Mouse (Mus musculus) MN1 (cell line): ENCODE measurements around the gene Mrgprd.

Experiments
- DNase-seq: peaks from one replicate; pipeline ENCODE4 v3.0.0-alpha.2; 2016; ENCODE audit warnings: low spot score

Mrgprd gene

GRCm38 (mm10) chr7:145302488-145303285, 11.9 kb upstream of the Mrgprd start:
- peak; percentile 88 for DNase-seq

DNA sequence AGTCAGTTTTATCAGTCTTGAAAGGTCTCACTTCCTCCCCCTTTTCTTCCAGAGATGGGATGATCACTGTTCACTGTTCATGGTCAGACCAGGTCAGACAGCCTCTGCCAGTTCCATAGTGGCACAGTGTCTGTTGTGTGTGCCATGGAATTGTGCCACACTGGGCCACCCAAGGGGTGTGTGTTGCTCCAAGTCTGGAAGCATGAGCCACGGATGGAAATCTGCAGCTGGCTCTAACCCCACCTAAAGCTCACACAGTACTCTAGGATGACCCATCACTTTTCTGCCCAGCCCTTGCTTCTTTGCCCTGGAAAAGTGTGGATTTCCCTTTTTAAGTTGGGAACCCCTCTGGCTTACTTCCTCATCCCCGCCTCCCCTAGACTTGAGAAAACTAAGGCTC, 10.5 kb upstream of the Mrgprd start:
- DNase-seq, result no peak

DNA sequence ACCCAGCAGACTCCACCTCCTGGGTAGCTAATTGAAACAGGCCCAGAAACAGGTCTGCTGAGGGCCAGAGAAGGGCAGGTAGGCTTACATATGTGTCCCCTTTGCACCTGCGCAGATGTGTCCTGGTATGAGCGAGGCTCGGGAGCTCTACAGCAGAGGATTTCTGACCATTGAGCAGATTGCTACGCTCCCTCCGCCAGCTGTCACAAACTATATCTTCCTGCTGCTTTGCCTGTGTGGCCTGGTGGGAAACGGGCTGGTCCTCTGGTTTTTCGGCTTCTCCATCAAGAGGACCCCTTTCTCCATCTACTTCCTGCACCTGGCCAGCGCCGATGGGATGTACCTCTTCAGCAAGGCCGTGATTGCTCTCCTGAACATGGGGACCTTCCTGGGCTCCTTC, 7.0 kb upstream of the Mrgprd start:
- DNase-seq, result no peak

- peak; percentile 77 for DNase-seq
Observed at GRCm38 (mm10) chr7:145308061-145308675, 6.5 kb upstream of the Mrgprd start.

GRCm38 (mm10) chr7:145308866-145309265, 5.8 kb upstream of the Mrgprd start:
- DNase-seq, result peak; percentile 92

GRCm38 (mm10) chr7:145309877-145310276, 4.8 kb upstream of the Mrgprd start:
- DNase-seq, result peak; percentile 70

GRCm38 (mm10) chr7:145310526-145310925, 4.1 kb upstream of the Mrgprd start:
- DNase-seq, result no peak

DNA sequence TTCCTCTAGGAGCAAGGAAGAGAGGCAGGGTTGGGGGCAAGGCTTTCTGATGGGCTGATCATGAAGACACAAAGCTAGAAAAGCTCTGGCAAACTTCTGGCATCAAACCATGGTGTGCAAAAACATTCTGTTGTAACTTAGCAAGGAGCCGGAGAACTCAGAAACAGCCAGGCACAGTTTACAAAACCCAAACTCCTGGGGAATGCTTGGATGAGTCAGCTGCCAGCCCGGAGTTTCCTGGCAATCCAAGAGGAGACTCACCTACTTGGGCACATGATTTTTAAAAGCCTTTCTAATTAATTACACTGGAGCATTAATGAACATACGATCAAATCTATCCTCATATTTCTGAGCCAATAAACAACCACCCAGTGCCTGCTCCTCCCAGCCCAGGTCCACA, 2.5 kb upstream of the Mrgprd start:
- DNase-seq, result no peak

GRCm38 (mm10) chr7:145317522-145317921, 2.9 kb downstream of the Mrgprd start:
- no peak for DNase-seq

- DNase-seq, result no peak
Observed at GRCm38 (mm10) chr7:145319481-145319880, 4.8 kb downstream of the Mrgprd start.

- no peak for DNase-seq
Observed at GRCm38 (mm10) chr7:145323607-145324006, 9.0 kb downstream of the Mrgprd start.

DNA sequence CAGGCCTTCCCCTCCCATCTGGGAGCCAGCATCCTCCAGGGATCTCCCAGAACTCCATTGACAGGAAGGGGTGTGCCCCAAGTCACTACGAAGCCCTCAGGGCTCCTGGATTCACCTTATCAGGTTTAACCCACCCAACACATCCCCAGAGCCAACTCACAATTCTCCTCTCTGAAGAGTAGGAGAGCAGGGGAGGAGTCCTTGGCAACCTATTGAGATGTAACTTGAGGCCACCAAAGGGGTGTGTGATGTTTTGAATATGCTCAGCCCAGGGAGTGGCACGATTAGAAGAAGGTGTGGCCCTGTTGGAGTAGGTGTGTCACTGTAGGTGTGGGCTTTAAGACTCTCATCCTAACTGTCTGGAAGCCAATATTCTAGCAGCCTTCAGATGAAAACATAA, 11.1 kb downstream of the Mrgprd start:
- DNase-seq, result no peak

- DNase-seq, result no peak
Observed at GRCm38 (mm10) chr7:145329982-145330381, 15.3 kb downstream of the Mrgprd start.

DNA sequence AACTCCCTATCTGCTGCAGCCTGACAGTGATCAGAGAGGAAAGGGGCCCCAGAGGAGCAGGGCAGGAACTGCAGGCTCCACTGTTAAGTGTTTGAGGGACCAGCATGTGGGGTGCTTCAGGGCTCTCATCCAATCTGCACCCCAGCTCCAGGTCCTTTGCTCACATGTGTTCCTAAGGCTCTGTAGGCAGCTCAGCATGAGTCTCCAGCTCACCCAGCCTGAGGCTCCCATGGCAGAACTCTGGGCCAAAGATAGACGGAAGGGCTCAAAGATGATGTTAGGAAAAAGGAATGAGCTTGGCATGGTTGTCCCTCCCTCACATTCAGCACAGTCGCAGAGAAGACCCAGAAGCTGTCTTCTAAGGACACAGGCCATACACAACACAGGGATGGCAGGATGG, 16.0 kb downstream of the Mrgprd start:
- DNase-seq, result no peak

DNA sequence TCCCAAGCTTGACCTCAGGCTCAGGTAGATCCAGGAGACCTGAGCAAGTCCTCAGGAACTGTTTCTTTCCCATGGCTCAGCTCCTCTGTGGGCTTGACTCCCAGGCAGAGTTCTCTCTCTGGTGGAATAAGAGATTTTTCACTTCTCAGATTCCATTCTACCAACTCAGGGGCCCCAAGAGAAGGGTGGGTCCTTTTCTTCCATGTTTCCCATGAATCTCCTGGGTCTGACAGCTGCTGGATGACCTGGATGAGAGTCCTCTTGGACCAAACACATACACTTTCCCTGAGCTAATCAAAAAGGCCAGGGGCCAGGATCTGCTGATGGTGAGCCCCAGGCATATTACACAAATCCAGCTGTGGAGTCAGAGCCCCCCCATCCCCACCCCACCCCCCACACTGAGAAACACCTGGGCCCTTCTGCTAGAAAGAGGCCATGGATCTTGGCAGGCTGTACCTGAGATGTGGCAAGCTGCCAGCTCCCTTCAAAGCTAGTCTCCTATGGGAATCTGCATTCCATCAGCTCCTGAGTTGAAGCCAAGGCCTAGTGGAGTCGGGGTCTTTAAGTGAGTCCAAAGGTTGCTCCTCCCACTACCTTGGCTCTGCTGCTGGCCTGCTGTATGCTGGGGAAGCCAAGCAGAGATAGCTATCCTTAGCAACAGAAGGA, 17.9 kb downstream of the Mrgprd start:
- no peak for DNase-seq

DNA sequence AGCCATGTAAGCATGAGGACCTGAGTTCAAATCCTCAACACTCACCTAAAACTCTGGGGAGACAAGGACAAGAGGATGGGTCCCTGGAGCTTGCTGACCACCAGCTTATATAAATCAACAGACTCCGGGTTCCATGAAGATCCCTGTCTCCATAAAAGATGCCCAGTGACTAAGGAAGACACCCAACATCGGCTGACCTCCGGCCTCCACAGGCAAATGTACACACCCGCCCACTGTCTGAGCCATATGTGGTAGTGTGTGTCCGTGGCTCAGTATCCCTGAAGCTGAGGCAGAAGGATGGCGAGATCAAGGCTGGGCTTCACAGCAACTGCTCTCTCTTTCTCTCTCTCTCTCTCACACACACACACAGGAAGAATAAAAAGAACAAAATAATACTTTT, 19.3 kb downstream of the Mrgprd start:
- DNase-seq, result no peak

DNA sequence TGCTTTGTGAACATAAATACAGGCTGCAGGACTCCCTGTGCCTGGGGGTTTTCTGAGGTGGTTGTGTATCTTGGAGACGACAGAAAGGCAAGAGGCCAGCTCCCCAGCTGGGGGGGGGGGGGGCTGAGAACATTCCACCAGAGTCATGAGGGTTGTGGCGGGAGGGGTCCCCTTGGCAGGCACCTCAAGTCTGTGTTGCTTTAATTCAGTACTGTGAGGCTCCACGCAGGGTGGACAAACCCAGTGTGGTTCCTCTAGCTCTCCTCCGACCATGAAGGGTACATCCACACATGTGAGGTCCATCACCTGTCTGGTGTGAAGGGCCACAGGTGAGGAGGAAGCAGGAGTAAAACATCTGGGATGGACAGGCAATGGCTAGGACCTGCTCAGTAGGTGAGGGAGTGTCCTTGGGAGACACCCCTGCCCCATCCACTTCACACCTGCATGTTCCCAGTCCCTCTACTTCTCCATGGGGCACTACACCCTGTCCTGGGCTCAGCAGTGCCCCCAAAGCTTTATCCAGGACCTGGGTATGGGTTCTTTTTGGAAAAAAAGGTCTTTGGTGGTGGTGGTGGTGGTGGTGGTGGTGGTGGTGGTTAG, 19.9 kb downstream of the Mrgprd start:
- DNase-seq, result no peak

GRCm38 (mm10) chr7:145335199-145335598, 20.6 kb downstream of the Mrgprd start:
- no peak for DNase-seq

DNA sequence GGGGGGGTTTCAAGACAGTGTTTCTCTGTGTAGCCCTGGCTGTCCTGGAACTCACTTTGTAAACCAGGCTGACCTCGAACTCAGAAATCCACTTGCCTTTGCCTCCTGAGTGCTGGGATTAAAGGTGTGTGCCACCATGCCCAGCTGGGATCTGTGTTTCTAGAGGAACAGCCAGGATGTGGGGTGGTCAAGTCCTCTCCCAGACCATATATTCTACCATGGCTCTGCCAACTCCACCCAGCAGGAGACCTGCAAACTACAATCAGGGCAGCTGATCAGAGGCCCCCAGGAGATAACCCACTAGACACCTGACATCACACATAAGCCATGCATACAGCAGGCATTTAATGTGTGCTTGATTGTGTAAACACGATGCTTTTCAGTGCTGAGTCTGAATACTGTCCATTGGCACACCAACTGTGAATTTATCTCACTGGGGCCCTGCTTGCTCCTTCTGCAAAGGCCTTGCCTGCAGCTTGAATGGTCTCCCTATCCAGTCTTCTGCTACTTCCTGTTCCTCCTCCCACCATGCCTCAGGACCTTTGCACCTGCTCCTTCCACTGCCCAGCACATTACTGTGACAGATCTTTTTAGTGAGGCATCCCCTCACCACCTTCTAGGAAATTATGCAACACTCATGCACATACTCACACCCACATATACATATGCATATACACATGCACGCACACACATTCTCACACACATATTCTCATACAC, 21.1 kb downstream of the Mrgprd start:
- no peak for DNase-seq

GRCm38 (mm10) chr7:145337889-145338288, 23.3 kb downstream of the Mrgprd start:
- no peak for DNase-seq

DNA sequence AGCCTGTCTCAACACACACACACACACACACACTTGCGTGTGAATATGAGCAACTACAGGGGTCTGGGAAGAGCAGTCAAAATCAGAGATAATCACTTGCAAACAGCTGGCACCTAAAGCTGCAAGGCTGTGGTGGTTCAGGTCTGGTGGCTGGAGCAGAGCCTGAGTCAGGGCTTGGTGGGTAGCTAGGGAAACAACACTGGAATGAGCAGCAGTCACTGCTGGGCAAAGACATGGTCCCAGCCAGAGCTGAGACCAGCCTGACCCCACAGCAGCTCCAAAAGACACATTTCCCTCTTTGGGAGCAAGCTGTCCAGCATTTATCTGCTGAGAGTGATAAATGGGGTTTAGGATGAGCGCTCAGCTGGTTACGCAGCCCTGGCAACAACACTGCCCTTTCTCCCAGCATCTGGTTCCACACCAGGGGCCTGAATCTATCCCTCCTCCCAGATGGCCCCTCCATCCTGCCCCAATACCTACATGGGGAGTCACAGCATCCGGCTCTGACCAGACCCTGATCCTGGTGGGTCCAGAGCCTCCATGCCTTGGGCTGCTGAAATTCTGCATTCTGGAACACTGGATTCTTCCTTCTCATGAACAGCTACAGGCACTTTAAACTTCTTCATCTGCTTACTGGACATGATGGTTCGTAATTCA, 25.7 kb downstream of the Mrgprd start:
- no peak for DNase-seq
